Mouse (Mus musculus): Measurements from ENCODE around the gene Shisal2b.

Shisal2b gene

DNA sequence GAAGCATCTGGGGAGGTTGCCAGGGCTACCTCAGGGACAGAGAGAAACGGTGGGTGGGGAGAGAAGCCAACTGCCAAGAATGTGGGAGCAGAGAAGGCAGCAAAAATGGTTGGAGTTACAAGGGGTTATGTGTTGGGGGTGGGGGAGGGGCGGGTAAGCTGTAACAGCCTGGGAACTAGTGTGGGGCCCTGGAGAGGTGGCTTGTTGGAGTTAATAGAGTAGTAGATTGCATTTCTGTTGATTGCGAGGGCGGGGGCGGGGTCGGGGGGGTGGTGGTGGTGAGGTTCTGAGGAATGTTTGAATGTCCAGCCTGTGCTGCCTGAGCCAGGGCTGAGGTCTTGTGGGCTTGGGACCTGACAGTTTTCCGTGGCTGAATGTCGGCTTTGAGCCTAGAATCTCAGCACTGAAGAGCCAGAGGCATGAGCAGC, 41.3 kb downstream of the Shisal2b start:
- TF ChIP-seq GATA4 (IDR thresholded peaks at IDR 0.05; ENCODE audit: insufficient replicate concordance, low read length) = no peak

DNA sequence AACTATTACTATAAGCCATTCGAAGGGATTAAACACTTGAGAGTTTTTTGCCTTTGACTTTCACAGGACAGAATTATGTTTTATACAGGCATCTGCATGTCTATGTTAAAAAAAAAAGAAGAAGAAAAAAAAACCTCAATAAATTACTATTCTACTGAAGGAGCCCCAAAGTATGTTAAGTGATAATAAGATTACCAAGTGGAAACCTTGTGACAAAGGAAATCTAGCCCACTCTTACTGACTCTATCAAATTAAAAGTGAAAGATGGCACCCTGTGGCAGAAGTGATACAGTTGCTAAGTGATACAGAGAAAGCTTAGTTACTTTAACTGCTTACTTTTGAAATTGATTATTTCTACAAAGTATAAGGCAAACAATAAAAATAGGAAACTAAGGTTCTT, 41.8 kb downstream of the Shisal2b start:
- TF ChIP-seq GATA4 (IDR thresholded peaks at IDR 0.05; ENCODE audit: insufficient replicate concordance, low read length) = no peak

DNA sequence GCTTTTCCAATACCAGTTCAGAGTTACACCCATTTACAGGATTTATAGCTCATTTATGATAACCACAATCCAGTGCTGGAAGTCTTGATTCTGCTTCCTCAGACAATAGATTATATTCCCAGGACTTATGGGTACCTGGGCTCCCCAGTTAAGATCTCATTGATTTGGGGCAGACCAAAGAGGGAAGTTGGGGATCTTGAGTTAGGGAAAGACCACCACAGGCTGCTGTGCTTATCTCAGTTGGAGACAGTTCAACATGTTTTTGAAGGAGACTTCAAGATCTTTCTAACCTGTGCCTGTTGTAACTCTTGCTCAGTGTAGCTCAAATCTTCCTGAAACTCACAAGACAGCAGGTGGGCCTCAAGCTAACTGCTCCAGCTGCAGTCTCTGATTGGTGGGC, 42.5 kb downstream of the Shisal2b start:
- no peak for TF ChIP-seq GATA4 (IDR thresholded peaks at IDR 0.05; ENCODE audit: insufficient replicate concordance, low read length)

DNA sequence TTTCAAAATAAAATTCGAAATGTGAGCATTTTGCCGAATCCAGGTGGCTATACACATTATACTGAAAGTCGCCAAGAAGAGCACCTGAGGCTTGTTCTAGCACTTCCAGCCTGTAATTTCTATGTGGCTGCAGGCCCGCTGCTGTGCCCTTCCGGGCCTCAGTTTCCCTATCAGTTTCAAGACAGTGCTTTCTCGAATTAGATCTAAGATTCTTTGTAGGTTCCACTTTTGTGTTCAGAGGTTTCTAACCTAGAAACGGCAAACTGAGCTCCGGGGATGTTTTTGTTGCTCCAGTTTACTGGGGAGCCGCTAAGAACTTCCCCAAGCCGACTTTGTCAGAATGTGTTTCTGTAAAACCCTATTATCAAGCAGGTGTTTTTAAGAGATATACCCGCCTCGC, 46.0 kb downstream of the Shisal2b start:
- no peak for TF ChIP-seq GATA4 (IDR thresholded peaks at IDR 0.05; ENCODE audit: insufficient replicate concordance, low read length)

DNA sequence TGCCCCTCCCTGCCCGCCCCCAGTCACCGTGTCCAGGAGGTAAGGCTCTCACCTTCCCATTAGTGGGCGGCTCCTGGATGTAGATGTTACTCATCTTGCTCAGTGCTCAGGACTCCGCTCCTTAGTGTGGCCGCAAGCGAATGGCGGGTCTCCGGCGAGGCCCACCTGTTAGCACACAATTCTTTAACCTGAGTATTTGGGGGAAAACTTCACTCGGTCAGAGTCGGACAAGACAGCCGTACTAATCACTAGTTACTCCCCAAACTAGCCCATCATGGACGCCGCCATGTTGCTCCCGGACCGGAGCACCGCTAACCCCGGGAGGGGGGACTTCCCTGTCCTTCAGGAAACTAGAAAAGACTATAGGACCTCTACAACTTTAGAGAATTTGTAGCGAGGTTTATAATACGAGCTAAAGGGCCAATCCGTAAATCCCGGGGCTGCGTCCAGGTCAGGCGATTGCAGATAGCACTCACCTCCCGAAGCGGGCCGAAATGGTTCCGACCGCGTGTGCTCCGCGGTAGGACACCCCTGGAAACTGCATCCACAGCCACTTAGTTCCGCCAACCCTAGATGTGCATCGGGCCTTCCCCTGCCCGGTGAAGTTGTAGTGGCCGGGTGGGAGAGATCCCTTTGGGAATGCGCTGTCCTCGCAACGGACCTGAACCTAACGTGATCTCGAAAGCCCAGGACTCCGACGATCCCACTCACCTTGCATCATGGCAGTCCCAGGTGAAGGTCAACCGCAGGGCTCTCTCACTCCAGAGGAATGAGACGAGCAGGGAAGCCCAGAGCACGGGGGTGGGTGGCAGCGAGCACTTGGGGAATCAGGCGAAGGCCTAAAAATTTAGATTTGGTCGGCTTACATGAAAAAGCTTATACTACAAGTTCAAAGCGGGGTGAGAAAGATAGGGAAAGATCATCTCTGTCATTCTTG, 46.8 kb downstream of the Shisal2b start, which contains the start of gene Cwc27:
Cwc27 (minus strand) TSS at position 508 of the 937 bp plus-strand sequence.
- peak; percentile 8; the same call in 1 of the 2 replicates for TF ChIP-seq GATA4 (IDR thresholded peaks at IDR 0.05; ENCODE audit: insufficient replicate concordance, low read length)

DNA sequence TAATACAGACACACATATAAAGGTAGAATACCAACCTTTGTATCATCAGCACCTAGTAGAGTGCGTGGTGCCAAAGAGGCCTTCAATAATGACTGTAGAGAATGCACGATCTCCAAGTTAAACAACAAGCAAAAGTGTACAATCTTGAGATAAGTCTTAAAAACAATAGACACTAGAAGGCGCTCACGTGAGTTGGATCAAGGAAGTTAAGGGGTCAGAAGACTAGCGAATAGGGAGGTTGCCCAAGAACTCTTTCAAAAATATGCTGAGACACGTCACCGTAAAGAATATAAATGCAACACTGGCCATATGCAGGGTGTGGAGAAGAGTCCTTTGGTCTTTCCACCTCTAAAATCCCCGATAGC, 47.4 kb downstream of the Shisal2b start:
- no peak for TF ChIP-seq GATA4 (IDR thresholded peaks at IDR 0.05; ENCODE audit: insufficient replicate concordance, low read length)

DNA sequence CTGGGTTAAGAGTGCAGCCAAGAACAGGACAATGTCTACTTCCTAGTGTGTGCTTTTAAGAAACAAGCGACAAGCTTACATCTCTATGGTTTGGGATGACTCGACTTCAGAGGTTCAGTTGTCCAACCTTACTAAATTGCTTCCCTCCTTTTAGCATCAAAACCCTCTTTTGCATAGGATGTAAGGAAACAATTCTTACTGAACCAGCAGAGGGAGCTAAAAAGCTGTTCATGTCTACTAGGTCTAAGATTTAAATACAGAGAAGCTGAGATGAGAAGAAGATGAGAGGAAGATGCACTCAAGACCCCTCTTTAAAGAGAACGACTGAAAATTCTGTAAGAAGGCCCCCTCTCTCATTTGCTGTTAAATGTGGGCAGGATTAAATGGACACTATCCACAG, 58.0 kb downstream of the Shisal2b start:
- no peak for TF ChIP-seq GATA4 (IDR thresholded peaks at IDR 0.05; ENCODE audit: insufficient replicate concordance, low read length)

DNA sequence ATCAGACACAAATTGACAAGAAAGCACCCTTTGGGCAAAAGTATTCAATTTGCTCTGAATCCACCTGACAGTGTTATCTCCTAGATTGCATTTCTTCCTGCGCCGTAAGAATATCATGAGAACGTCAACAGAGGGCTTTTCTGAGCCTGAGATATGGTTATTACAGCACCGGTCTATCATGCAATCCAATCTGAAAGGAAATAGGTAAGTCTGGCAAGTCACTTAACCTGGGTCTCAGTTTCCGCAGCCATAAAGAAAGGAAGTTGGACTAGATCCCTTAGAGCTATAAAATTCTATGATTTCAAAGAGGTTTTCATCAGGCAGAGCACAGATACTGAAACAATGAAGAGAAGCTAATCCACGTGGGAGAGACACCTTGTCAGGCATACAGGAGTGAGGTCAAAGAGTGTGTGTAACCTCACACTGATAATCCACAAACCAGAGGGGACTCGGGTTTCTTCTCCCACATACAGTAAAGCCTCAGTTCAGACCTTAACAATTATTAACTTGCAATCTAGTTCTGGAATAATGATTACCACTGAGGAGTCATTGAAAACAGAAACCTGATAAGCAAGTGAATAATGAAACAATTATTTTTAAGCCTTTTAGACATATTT, 64.0 kb downstream of the Shisal2b start:
- TF ChIP-seq GATA4 (IDR thresholded peaks at IDR 0.05; ENCODE audit: insufficient replicate concordance, low read length) = no peak

DNA sequence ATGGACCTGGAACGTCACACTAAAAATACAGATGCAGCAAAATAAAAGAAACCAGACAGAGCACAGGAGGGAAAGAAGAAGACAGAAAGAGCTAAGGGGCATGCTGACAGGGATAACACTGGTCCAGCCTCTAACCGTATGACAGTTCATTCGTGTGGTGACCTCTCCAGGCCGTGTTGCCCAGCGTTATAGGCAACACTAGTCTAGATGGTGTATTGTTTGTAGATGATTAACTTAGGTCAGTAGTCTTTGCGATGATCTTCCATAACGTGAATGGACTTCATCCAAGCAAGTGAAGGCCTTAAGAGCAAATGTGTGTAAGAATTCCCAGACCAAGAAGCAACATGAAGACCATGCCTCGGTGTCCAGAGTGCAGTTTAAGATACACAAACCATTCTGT, 64.6 kb downstream of the Shisal2b start:
- no peak for TF ChIP-seq GATA4 (IDR thresholded peaks at IDR 0.05; ENCODE audit: insufficient replicate concordance, low read length)
